In the genomic region with DNA sequence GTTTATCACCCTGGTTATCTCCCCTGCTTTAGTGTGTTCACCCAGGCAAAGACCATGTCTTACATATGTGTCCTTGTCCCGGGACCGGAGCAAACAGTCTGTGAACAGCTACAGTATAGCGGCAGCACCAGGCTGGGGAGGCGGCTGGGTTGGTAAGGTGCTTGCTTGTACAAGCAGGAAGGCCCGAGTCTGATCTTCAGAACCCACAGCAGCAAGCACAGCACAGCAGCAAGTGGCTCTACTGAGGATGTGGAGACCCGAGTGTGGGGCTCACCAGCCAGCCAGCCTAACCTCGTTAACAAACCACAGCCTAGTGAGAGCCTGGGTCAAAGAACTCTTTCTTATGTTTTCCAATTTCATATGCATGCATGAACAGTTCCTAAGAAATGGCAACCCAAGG, we compare ENCODE assay signal across 14 mouse cellular contexts. TPM values are rescaled to one million over a fixed set of nuclear protein-coding genes. Genes with fewer than 3 reads are reported as not detected.
"Had no signal": no experiment of that assay in that cellular context is flagged by ENCODE, and none has a peak within 500 bp of the region (broad histone marks: within the 10 kb centered on the region; RNA-seq: fewer than 3 reads in every experiment).

No protein-coding gene starts in this region.

- DNase-seq: kidney, adult 8-10 months; kidney, postnatal 25 days; left cerebral cortex, postnatal 4 days; lung, adult 18-20 months; spleen, adult 18-20 months had no signal

- H3K4me3 ChIP-seq: intestine, embryonic 15.5 days; limb, embryonic 13.5 days; midbrain, embryonic 12.5 days; myocyte; neural tube, embryonic 12.5 days had no signal

- ATAC-seq: intestine, embryonic 15.5 days had no signal

- H3K36me3 ChIP-seq: intestine, embryonic 15.5 days; limb, embryonic 13.5 days; midbrain, embryonic 12.5 days; neural tube, embryonic 12.5 days had no signal

- H3K27ac ChIP-seq: intestine, embryonic 15.5 days; limb, embryonic 13.5 days; liver, embryonic 14.5 days; midbrain, embryonic 12.5 days; neural tube, embryonic 12.5 days had no signal

- H3K9ac ChIP-seq: intestine, embryonic 15.5 days; limb, embryonic 13.5 days; liver, embryonic 14.5 days; midbrain, embryonic 12.5 days; neural tube, embryonic 12.5 days had no signal

- H3K4me1 ChIP-seq: intestine, embryonic 15.5 days; limb, embryonic 13.5 days; midbrain, embryonic 12.5 days; neural tube, embryonic 12.5 days had no signal

- H3K27me3 ChIP-seq: intestine, embryonic 15.5 days; limb, embryonic 13.5 days; midbrain, embryonic 12.5 days; neural tube, embryonic 12.5 days had no signal

- H3K4me2 ChIP-seq: intestine, embryonic 15.5 days; limb, embryonic 13.5 days; midbrain, embryonic 12.5 days; neural tube, embryonic 12.5 days had no signal

- H3K9me3 ChIP-seq: intestine, embryonic 15.5 days; limb, embryonic 13.5 days; midbrain, embryonic 12.5 days; neural tube, embryonic 12.5 days had no signal

RNA-seq across cellular contexts. Expression of a gene that starts 23.3 kb away (rescaled TPM):
- total RNA-seq: liver, adult 2 months; megakaryocyte-erythroid progenitor cell, adult 5-6 weeks had no signal
- polyA plus RNA-seq: liver, adult 2 months had no signal

RNA-seq across cellular contexts. Expression of a gene that starts 30.4 kb away (rescaled TPM):
- total RNA-seq: liver, adult 2 months; megakaryocyte-erythroid progenitor cell, adult 5-6 weeks had no signal
- polyA plus RNA-seq: intestine, embryonic 15.5 days; limb, embryonic 13.5 days; liver, adult 2 months; neural tube, embryonic 12.5 days; stomach, embryonic 14.5 days had no signal
